Mouse (Mus musculus) C2C12 (cell line): Measurements from ENCODE around the gene Enpp3. TPM values are rescaled to one million over a fixed set of nuclear protein-coding genes. Genes with fewer than 3 reads are reported as not detected.

ENCODE experiments used
- H3K27me3 ChIP-seq: one replicate; pipeline ENCODE4 v1.6.1; 2011; ENCODE audit not compliant: control insufficient read depth, insufficient read depth, insufficient read length
- H3K36me3 ChIP-seq: one replicate; pipeline ENCODE4 v1.6.1; 2011; ENCODE audit not compliant: control insufficient read depth, insufficient read depth
- H3K4me3 ChIP-seq: one replicate; pipeline ENCODE4 v1.5.1; 2011; ENCODE audit warnings: mild to moderate bottlenecking, control low read depth; ENCODE audit not compliant: poor library complexity, insufficient read depth, severe bottlenecking
- H3K79me2 ChIP-seq: one replicate; pipeline ENCODE4 v1.6.1; 2011; ENCODE audit not compliant: control insufficient read depth, insufficient read depth
- H3K79me3 ChIP-seq: one replicate; pipeline ENCODE4 v1.6.1; 2011; ENCODE audit warnings: low read depth, control low read depth
- H3ac ChIP-seq: one replicate; pipeline ENCODE3; 2011; ENCODE audit warnings: low read depth; ENCODE audit not compliant: control insufficient read depth, insufficient read length
- CEBPB ChIP-seq: IDR thresholded peaks from one replicate; pipeline ENCODE4 v1.6.1; 2011; ENCODE audit warnings: low read depth, mild to moderate bottlenecking, control low read depth, moderate library complexity
- CTCF ChIP-seq: IDR thresholded peaks from one replicate; pipeline ENCODE4 v1.5.1; 2011; ENCODE audit not compliant: control insufficient read depth, insufficient read depth, insufficient read length
- FOSL1 ChIP-seq: IDR thresholded peaks from one replicate; pipeline ENCODE4 v1.8.0; 2011; ENCODE audit warnings: mild to moderate bottlenecking, low read length; ENCODE audit not compliant: poor library complexity, insufficient read depth, severe bottlenecking
- MAX ChIP-seq: IDR thresholded peaks from one replicate; pipeline ENCODE4 v1.6.1; 2011; ENCODE audit warnings: mild to moderate bottlenecking, control low read depth
- MYOD1 ChIP-seq: IDR thresholded peaks from one replicate; pipeline ENCODE4 v1.6.1; 2011; ENCODE audit warnings: low read depth; ENCODE audit not compliant: control insufficient read depth, insufficient read length
- MYOG ChIP-seq: IDR thresholded peaks from one replicate; pipeline ENCODE4 v1.6.1; 2011; ENCODE audit not compliant: control insufficient read depth, insufficient read length; ENCODE audit errors: extremely low read depth
- USF1 ChIP-seq: IDR thresholded peaks from one replicate; pipeline ENCODE4 v1.6.1; 2011; ENCODE audit warnings: low read depth, mild to moderate bottlenecking, control low read depth, moderate library complexity
- polyA plus RNA-seq: library from polyadenylated mRNA; unstranded; fragments of >200 nt; fragmentation: generic; extraction: Trizol; gene quantifications from one replicate; pipeline ENCODE4 v1.2.1, GENCODE M21; 2012; ENCODE audit warnings: missing spikeins

The Enpp3 gene
- polyA plus RNA-seq, 1 experiment: 1.4 TPM

- H3K4me3 ChIP-seq: no peak overlapping the region
- H3K79me2 ChIP-seq: no peaks in the 10 kb centered on the region
- H3ac ChIP-seq: no peak overlapping the region
- no peaks in the 10 kb centered on the region for H3K36me3 ChIP-seq
- no peaks in the 10 kb centered on the region for H3K79me3 ChIP-seq
- TF ChIP-seq MYOD1 (peak; percentile 10), USF1 (no peak)
- H3K27me3 ChIP-seq: no peaks in the 10 kb centered on the region
These were observed 7.8 kb downstream of the Enpp3 start for GRCm38 (mm10) chr10:24834634-24835371.

- no peaks in the 10 kb centered on the region for H3K79me3 ChIP-seq
- H3K27me3 ChIP-seq: no peaks in the 10 kb centered on the region
- H3K79me2 ChIP-seq: no peaks in the 10 kb centered on the region
- H3ac ChIP-seq: no peak overlapping the region
- TF ChIP-seq CEBPB: no peak
- no peak for TF ChIP-seq USF1
- TF ChIP-seq MAX: no peak
- no peak for TF ChIP-seq MYOD1
- TF ChIP-seq FOSL1: no peak
- TF ChIP-seq CTCF: no peak
- no peak for TF ChIP-seq MYOG
- H3K36me3 ChIP-seq: no peaks in the 10 kb centered on the region
- no peak overlapping the region for H3K4me3 ChIP-seq
These were observed 10.3 kb downstream of the Enpp3 start for GRCm38 (mm10) chr10:24832306-24832705.

- Histone ChIP-seq H3K4me3 (no peak overlapping the region), H3K27me3 (no peaks in the 10 kb centered on the region), H3K79me2 (no peaks in the 10 kb centered on the region), H3K36me3 (no peaks in the 10 kb centered on the region), H3K79me3 (no peaks in the 10 kb centered on the region), H3ac (no peak overlapping the region)
- TF ChIP-seq CEBPB (no peak), CTCF (no peak), FOSL1 (no peak), USF1 (no peak), MYOD1 (no peak), MYOG (no peak), MAX (no peak)
These were observed 11.1 kb downstream of the Enpp3 start for GRCm38 (mm10) chr10:24831377-24832095.

- no peak overlapping the region for H3K4me3 ChIP-seq
- H3K27me3 ChIP-seq: no peaks in the 10 kb centered on the region
- no peaks in the 10 kb centered on the region for H3K79me2 ChIP-seq
- TF ChIP-seq USF1: no peak
- no peak for TF ChIP-seq MYOG
- no peak for TF ChIP-seq CTCF
- TF ChIP-seq MYOD1: no peak
- no peak for TF ChIP-seq CEBPB
- TF ChIP-seq MAX: no peak
- TF ChIP-seq FOSL1: no peak
- no peaks in the 10 kb centered on the region for H3K36me3 ChIP-seq
- H3K79me3 ChIP-seq: no peaks in the 10 kb centered on the region
- H3ac ChIP-seq: no peak overlapping the region
These were observed 12.2 kb downstream of the Enpp3 start for GRCm38 (mm10) chr10:24830448-24830847.

GRCm38 (mm10) chr10:24828136-24828535 lies 14.5 kb downstream of the Enpp3 start:
- H3ac ChIP-seq: no peak overlapping the region
- no peaks in the 10 kb centered on the region for H3K36me3 ChIP-seq
- TF ChIP-seq CEBPB (no peak), MAX (no peak), MYOG (no peak), MYOD1 (no peak), CTCF (no peak), USF1 (no peak), FOSL1 (no peak)
- no peak overlapping the region for H3K4me3 ChIP-seq
- H3K79me3 ChIP-seq: no peaks in the 10 kb centered on the region
- no peaks in the 10 kb centered on the region for H3K79me2 ChIP-seq
- H3K27me3 ChIP-seq: no peaks in the 10 kb centered on the region

- no peaks in the 10 kb centered on the region for H3K27me3 ChIP-seq
These were observed 16.5 kb downstream of the Enpp3 start for GRCm38 (mm10) chr10:24826130-24826529.

More at GRCm38 (mm10) chr10:24826130-24826529, 16.5 kb downstream of the Enpp3 start:
- Histone ChIP-seq H3K79me2 (no peaks in the 10 kb centered on the region), H3K79me3 (no peaks in the 10 kb centered on the region), H3ac (no peak overlapping the region), H3K4me3 (no peak overlapping the region), H3K36me3 (no peaks in the 10 kb centered on the region)
- TF ChIP-seq MYOG (no peak), MYOD1 (no peak), USF1 (no peak), FOSL1 (no peak)
